Comparison of ENCODE assay signal across 8 mouse cellular contexts in genomic region chr5:142627398-142627797, GRCm38 (mm10). TPM values are rescaled to one million over a fixed set of nuclear protein-coding genes. Genes with fewer than 3 reads are reported as not detected.
DNase-seq lines count a peak whose midpoint lies in the region; ATAC-seq lines count a peak whose summit lies in the region.

Gene Wipi2 (plus strand): TSS chr5:142627698.

- H3K36me3 ChIP-seq in midbrain, embryonic 15.5 days (replicated peaks) = no peaks in the 10 kb centered on the region

- no peak for DNase-seq in layer of hippocampus, adult 8-10 months (ENCODE audit: low spot score in 2 of 2)
- no peak for DNase-seq in layer of hippocampus, adult 11-12 months (ENCODE audit: low spot score)
- no peak for DNase-seq in heart, adult 8-10 months (ENCODE audit: low spot score)
- no peak for DNase-seq in layer of hippocampus, postnatal 25 days (ENCODE audit: extremely low spot score in 1 of 2, low spot score in 1 of 2)
- DNase-seq in cerebellum, adult 8-10 months = no peak
- DNase-seq in retina, postnatal 1 day = no peak

- WGBS in midbrain, embryonic 15.5 days = 90% methylated on average over 2 of the region's 2 CpGs

- no peak for ATAC-seq in midbrain, embryonic 15.5 days (replicated peaks)

- no peaks in the 10 kb centered on the region for H3K27me3 ChIP-seq in midbrain, embryonic 15.5 days (replicated peaks)

- H3K27ac ChIP-seq in brown adipose tissue, adult 24 weeks (replicated peaks; ENCODE audit: low read depth, low read length) = peak within 1 kb of the TSS; percentile 88
- H3K27ac ChIP-seq in midbrain, embryonic 15.5 days = peak within 1 kb of the TSS; percentile 76

- peak within 1 kb of the TSS; percentile 67 for H3K9ac ChIP-seq in midbrain, embryonic 15.5 days

- peak within 1 kb of the TSS; percentile 94 for H3K4me2 ChIP-seq in midbrain, embryonic 15.5 days

- H3K4me3 ChIP-seq in brown adipose tissue, adult 24 weeks (ENCODE audit: insufficient read depth, low read depth, low read length) = peak within 1 kb of the TSS; percentile 77
- H3K4me3 ChIP-seq in midbrain, embryonic 15.5 days = peak within 1 kb of the TSS; percentile 79

- no peaks in the 10 kb centered on the region for H3K9me3 ChIP-seq in midbrain, embryonic 15.5 days

- peaks cover 14% of the 10 kb centered on the region; the same call in 1 of the 2 replicates for H3K4me1 ChIP-seq in brown adipose tissue, adult 24 weeks (ENCODE audit: control insufficient read depth, insufficient read depth, insufficient read length, low read length)
- peaks cover 26% of the 10 kb centered on the region for H3K4me1 ChIP-seq in midbrain, embryonic 15.5 days

RNA-seq across cellular contexts. Expression of gene Wipi2, which starts in this region (rescaled TPM):
- total RNA-seq in layer of hippocampus, adult 8-10 months (2022) = 100 to 1,000 TPM in 1 of 4 experiments, 10 to 100 TPM in 3; 87.7 to 101 (median 92.7) TPM
- polyA plus RNA-seq in brown adipose tissue, adult 24 weeks (2012; ENCODE audit: insufficient read depth, insufficient read length, missing spikeins) = 43.7 and 46.5 TPM in 2 replicates
- total RNA-seq in heart, adult 8-10 months (2022) = 10 to 100 TPM; 35.6 to 39.5 (median 36.9) TPM
- 100 to 1,000 TPM in 1 of 2 experiments, 10 to 100 TPM in 1; 92.7 to 104 TPM for total RNA-seq in layer of hippocampus, postnatal 25 days (2021)
- 46.7 and 49.7 TPM in 2 replicates for polyA plus RNA-seq in midbrain, embryonic 15.5 days (2015; fragmentation: Nextera tagmentation; extraction: Ambion mirVana)
